Mouse (Mus musculus) ES-Bruce4 (cell line): ENCODE measurements around the gene Egfr.

Source experiments
- CTCF ChIP-seq: IDR thresholded peaks from one replicate; pipeline ENCODE4 v1.8.1; 2011; ENCODE audit warnings: low read depth, low read length
- EP300 ChIP-seq: IDR thresholded peaks from 2 replicates; pipeline ENCODE4 v1.6.1; 2011; ENCODE audit warnings: low read depth, low read length; ENCODE audit not compliant: insufficient read depth
- POLR2A ChIP-seq: IDR thresholded peaks from one replicate; pipeline ENCODE4 v1.8.1; 2011; ENCODE audit warnings: low read length; ENCODE audit not compliant: insufficient read depth

DNA sequence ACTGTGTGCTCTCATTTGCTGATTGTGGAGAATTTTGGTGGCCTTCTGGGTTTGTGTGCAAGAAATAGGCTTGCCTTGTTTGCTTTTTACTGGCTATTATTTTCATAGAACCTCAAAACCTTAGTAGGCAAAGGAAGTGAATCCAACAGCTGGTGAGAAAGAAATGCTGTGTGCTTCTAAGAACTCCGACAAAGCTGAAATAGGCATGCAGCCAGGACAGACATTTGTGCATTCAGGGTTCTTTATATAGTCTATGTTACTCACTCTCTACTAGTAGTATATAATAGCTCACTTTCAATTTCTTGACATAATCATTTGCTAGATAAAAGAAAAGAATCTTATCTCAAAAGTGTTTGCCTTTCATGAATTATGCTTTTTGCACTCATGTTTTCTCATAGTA, 50.7 kb downstream of the Egfr start:
- TF ChIP-seq CTCF (no peak), POLR2A (no peak), EP300 (no peak)
